Mouse (Mus musculus) layer of hippocampus, postnatal 14 days (tissue): ENCODE results near the gene Znhit3. TPM values are rescaled to one million over a fixed set of nuclear protein-coding genes. Genes with fewer than 3 reads are reported as not detected.

Experiments
- DNase-seq, 2 experiments: peaks; one replicate each; pipeline ENCODE4 v3.0.0; 2021 to 2022; ENCODE audit warnings: low spot score in 2 of 2, mixed read lengths in 1 of 2
- long read RNA-seq, 2 experiments: library from polyadenylated mRNA; stranded (forward); transcript quantifications; one replicate each; pipeline ENCODE4 v2.0.0; 2021
- total RNA-seq, 2 experiments: library from RNA; stranded (reverse); gene quantifications; 2 replicates each; pipeline ENCODE4 v1.2.3; 2021

The Znhit3 gene
- 10 to 100 TPM; 27.0 to 29.6 TPM for total RNA-seq
- long read RNA-seq, experiment 1, transcript Znhit3-201 (5 exons, 998 nt), result major isoform, 30 of 32 reads
- long read RNA-seq, experiment 1, partial matches to known transcripts, result 0 of 32 reads
- long read RNA-seq, experiment 1, other reads (novel, unspliced or antisense), result 2 of 32 reads
- long read RNA-seq, experiment 2, transcript Znhit3-201 (5 exons, 998 nt), result major isoform, 49 of 52 reads
- long read RNA-seq, experiment 2, partial matches to known transcripts, result 1 of 52 reads
- long read RNA-seq, experiment 2, other reads (novel, unspliced or antisense), result 1 of 52 reads

GRCm38 (mm10) chr11:84916053-84916702 lies at the start of gene Znhit3:
Znhit3 (minus strand) TSS chr11:84916366.
- peak; percentile 83 to 94 for DNase-seq

GRCm38 (mm10) chr11:84963556-84963955 lies 47.4 kb upstream of the Znhit3 start:
- DNase-seq, result no peak

GRCm38 (mm10) chr11:84962536-84962935 lies 46.4 kb upstream of the Znhit3 start:
- no peak for DNase-seq

- no peak for DNase-seq
These were observed 45.4 kb upstream of the Znhit3 start for GRCm38 (mm10) chr11:84961571-84961970.

GRCm38 (mm10) chr11:84960780-84961179 lies 44.6 kb upstream of the Znhit3 start:
- no peak for DNase-seq

GRCm38 (mm10) chr11:84960291-84960690 lies 44.1 kb upstream of the Znhit3 start:
- DNase-seq, result no peak

GRCm38 (mm10) chr11:84959701-84960181 lies 43.6 kb upstream of the Znhit3 start:
- no peak for DNase-seq

- DNase-seq, result no peak
These were observed 43.0 kb upstream of the Znhit3 start for GRCm38 (mm10) chr11:84959181-84959580.

GRCm38 (mm10) chr11:84958271-84958630 lies 42.1 kb upstream of the Znhit3 start:
- DNase-seq, result no peak

GRCm38 (mm10) chr11:84957591-84958270 lies 41.6 kb upstream of the Znhit3 start, which contains the start of gene Car4:
Car4 (plus strand) TSS chr11:84957786.
- DNase-seq, result no peak

- no peak for DNase-seq
These were observed 41.0 kb upstream of the Znhit3 start for GRCm38 (mm10) chr11:84957171-84957570.

- no peak for DNase-seq
These were observed 40.2 kb upstream of the Znhit3 start for GRCm38 (mm10) chr11:84956400-84956799.

- no peak for DNase-seq
These were observed 36.4 kb upstream of the Znhit3 start for GRCm38 (mm10) chr11:84952611-84953010.

GRCm38 (mm10) chr11:84948526-84948925 lies 32.4 kb upstream of the Znhit3 start:
- DNase-seq, result no peak

GRCm38 (mm10) chr11:84948114-84948513 lies 31.9 kb upstream of the Znhit3 start:
- DNase-seq, result no peak

GRCm38 (mm10) chr11:84947206-84947605 lies 31.0 kb upstream of the Znhit3 start:
- DNase-seq, result peak in 1 of 2 experiments; percentile 43

- DNase-seq, result no peak
These were observed 29.7 kb upstream of the Znhit3 start for GRCm38 (mm10) chr11:84945841-84946240.

- no peak for DNase-seq
These were observed 28.7 kb upstream of the Znhit3 start for GRCm38 (mm10) chr11:84944639-84945435.

- DNase-seq, result no peak
These were observed 27.8 kb upstream of the Znhit3 start for GRCm38 (mm10) chr11:84943948-84944347.

GRCm38 (mm10) chr11:84940140-84940539 lies 24.0 kb upstream of the Znhit3 start:
- DNase-seq, result no peak

- DNase-seq, result peak; percentile 66 to 87
These were observed 23.4 kb upstream of the Znhit3 start for GRCm38 (mm10) chr11:84939508-84940053.
